Mouse (Mus musculus): ENCODE measurements at regions not wholly inside any gene's neighbourhood (a gene's known extent, or its start where the extent isn't known, plus 50 kb on each side); places are given as distances from the start of the nearest gene placed in this dataset.

- no peak for TF ChIP-seq CTCF (conservative IDR thresholded peaks at IDR 0.05; ENCODE audit: low read length)
- TF ChIP-seq POU5F1 (IDR thresholded peaks at IDR 0.05; ENCODE audit: borderline replicate concordance, low read length): no peak
- no peak for TF ChIP-seq NANOG (IDR thresholded peaks at IDR 0.05; ENCODE audit: borderline replicate concordance, low read length)
Observed at GRCm38 (mm10) chr15:13410065-13410688, 236.7 kb upstream of the Cdh6 start.
